ENCODE assay signal across 8 mouse cellular contexts in genomic region chr6:134897443-134898094, GRCm38 (mm10). TPM values are rescaled to one million over a fixed set of nuclear protein-coding genes. Genes with fewer than 3 reads are reported as not detected.
DNase-seq lines count a peak whose midpoint lies in the region; ATAC-seq and TF ChIP-seq lines count a peak whose summit lies in the region.

No protein-coding gene starts in this region.

- no peaks in the 10 kb centered on the region for H3K9me3 ChIP-seq in embryonic facial prominence, embryonic 15.5 days (replicated peaks)
- no peaks in the 10 kb centered on the region for H3K9me3 ChIP-seq in kidney, embryonic 14.5 days (ENCODE audit: control insufficient read depth, low read length)
- H3K9me3 ChIP-seq in limb, embryonic 14.5 days (ENCODE audit: control insufficient read depth, low read length) = no peaks in the 10 kb centered on the region
- no peaks in the 10 kb centered on the region for H3K9me3 ChIP-seq in midbrain, embryonic 16.5 days (replicated peaks; ENCODE audit: control insufficient read depth, low read length, poor library complexity, severe bottlenecking)

- TF ChIP-seq POLR2A in bone marrow macrophage, adult 2 months (IDR thresholded peaks at IDR 0.05; ENCODE audit: borderline replicate concordance, low read depth, low read length) = peak; percentile 73; the same call in 1 of the 2 replicates
- 0 out of 2 replicates have a peak, but pooled peaks have one; percentile 64 for TF ChIP-seq POLR2A in limb, embryonic 14.5 days (IDR thresholded peaks at IDR 0.05; ENCODE audit: borderline replicate concordance, extremely low read depth, insufficient read depth, insufficient read length)
- TF ChIP-seq POLR2A in spleen, adult 2 months (IDR thresholded peaks at IDR 0.05; ENCODE audit: low read depth, low read length) = peak; percentile 84

- peak overlapping the region; percentile 71 for H3K4me2 ChIP-seq in embryonic facial prominence, embryonic 15.5 days (replicated peaks)
- H3K4me2 ChIP-seq in kidney, embryonic 14.5 days (replicated peaks; ENCODE audit: low read depth, low read length) = peak overlapping the region; percentile 70
- peak overlapping the region; percentile 49 for H3K4me2 ChIP-seq in limb, embryonic 14.5 days (replicated peaks; ENCODE audit: low read depth, low read length, severe bottlenecking)
- peak overlapping the region; percentile 82 for H3K4me2 ChIP-seq in midbrain, embryonic 16.5 days (ENCODE audit: low read length)

- TF ChIP-seq CTCF in bone marrow macrophage, adult 2 months (IDR thresholded peaks at IDR 0.05; ENCODE audit: low read depth, low read length) = no peak
- TF ChIP-seq CTCF in spleen, adult 2 months (IDR thresholded peaks at IDR 0.05; ENCODE audit: extremely low read depth, insufficient read depth, insufficient read length, insufficient replicate concordance) = no peak

- H3K27me3 ChIP-seq in embryonic facial prominence, embryonic 15.5 days = no peaks in the 10 kb centered on the region
- no peaks in the 10 kb centered on the region for H3K27me3 ChIP-seq in kidney, embryonic 14.5 days (ENCODE audit: control insufficient read depth, insufficient read depth, low read length)
- no peaks in the 10 kb centered on the region for H3K27me3 ChIP-seq in limb, embryonic 14.5 days (ENCODE audit: control insufficient read depth, insufficient read depth, low read length)
- no peaks in the 10 kb centered on the region for H3K27me3 ChIP-seq in midbrain, embryonic 16.5 days (ENCODE audit: control insufficient read depth, insufficient read depth, low read depth, low read length)
- no peaks in the 10 kb centered on the region for H3K27me3 ChIP-seq in spleen, adult 2 months (ENCODE audit: control insufficient read depth, insufficient read depth, low read length)

- H3K9ac ChIP-seq in embryonic facial prominence, embryonic 15.5 days = peak overlapping the region; percentile 85
- H3K9ac ChIP-seq in kidney, embryonic 14.5 days (ENCODE audit: low read depth, low read length) = peak overlapping the region; percentile 86
- H3K9ac ChIP-seq in limb, embryonic 14.5 days (ENCODE audit: low read depth, low read length, severe bottlenecking) = peak overlapping the region; percentile 78
- H3K9ac ChIP-seq in midbrain, embryonic 16.5 days (ENCODE audit: low read depth, low read length) = peak overlapping the region; percentile 91

- peak overlapping the region; percentile 99 for H3K27ac ChIP-seq in bone marrow macrophage, adult 2 months (ENCODE audit: insufficient read depth, low read depth, low read length)
- peak overlapping the region; percentile 100 for H3K27ac ChIP-seq in embryonic facial prominence, embryonic 15.5 days (replicated peaks)
- H3K27ac ChIP-seq in kidney, embryonic 14.5 days (ENCODE audit: low read depth, low read length) = peak overlapping the region; percentile 100
- peak overlapping the region; percentile 98 for H3K27ac ChIP-seq in limb, embryonic 14.5 days (replicated peaks; ENCODE audit: low read depth, low read length)
- peak overlapping the region; percentile 100 for H3K27ac ChIP-seq in midbrain, embryonic 16.5 days (ENCODE audit: low read length)
- peak overlapping the region; percentile 99 for H3K27ac ChIP-seq in spleen, adult 2 months (ENCODE audit: insufficient read depth, low read length)

- no peaks in the 10 kb centered on the region for H3K36me3 ChIP-seq in embryonic facial prominence, embryonic 15.5 days
- H3K36me3 ChIP-seq in kidney, embryonic 14.5 days (ENCODE audit: control insufficient read depth, insufficient read depth, low read length) = no peaks in the 10 kb centered on the region
- H3K36me3 ChIP-seq in limb, embryonic 14.5 days (ENCODE audit: control insufficient read depth, insufficient read depth, low read length) = no peaks in the 10 kb centered on the region
- no peaks in the 10 kb centered on the region for H3K36me3 ChIP-seq in midbrain, embryonic 16.5 days (ENCODE audit: control insufficient read depth, insufficient read depth, low read length)
- no peaks in the 10 kb centered on the region for H3K36me3 ChIP-seq in spleen, adult 2 months (ENCODE audit: control insufficient read depth, insufficient read depth, low read length)

- peak; percentile 99 for DNase-seq in B cell, adult 2 months
- DNase-seq in heart, adult 9 months (ENCODE audit: low spot score in 2 of 2) = peak; percentile 96 to 98
- DNase-seq in limb, embryonic 14.5 days (ENCODE audit: low spot score) = peak; percentile 93
- peak; percentile 91 to 96 for DNase-seq in spleen, adult 2 months (ENCODE audit: low read depth in 1 of 2, low spot score in 2 of 2)

- WGBS in embryonic facial prominence, embryonic 15.5 days = under 1% methylated on average over 38 of the region's 38 CpGs
- 1% methylated on average over 38 of the region's 38 CpGs for WGBS in kidney, embryonic 14.5 days
- WGBS in limb, embryonic 14.5 days = under 1% methylated on average over 37 of the region's 38 CpGs
- WGBS in midbrain, embryonic 16.5 days = under 1% methylated on average over 38 of the region's 38 CpGs
- under 1% methylated on average over 38 of the region's 38 CpGs for WGBS in spleen, adult 2 months

- ATAC-seq in embryonic facial prominence, embryonic 15.5 days (ENCODE audit: insufficient number of reproducible peaks, low FRiP score, low TSS enrichment, low read depth) = peak; percentile 94
- ATAC-seq in kidney, embryonic 14.5 days (ENCODE audit: low FRiP score, low TSS enrichment) = peak; percentile 95
- peak; percentile 91 for ATAC-seq in limb, embryonic 14.5 days (ENCODE audit: low FRiP score, low read depth)
- ATAC-seq in midbrain, embryonic 16.5 days = peak; percentile 95

- H3K4me1 ChIP-seq in bone marrow macrophage, adult 2 months (ENCODE audit: control insufficient read depth, insufficient read depth, low read length) = peaks cover 10% of the 10 kb centered on the region
- H3K4me1 ChIP-seq in embryonic facial prominence, embryonic 15.5 days = peaks cover 8% of the 10 kb centered on the region
- H3K4me1 ChIP-seq in kidney, embryonic 14.5 days (ENCODE audit: control insufficient read depth, insufficient read depth, low read length) = peaks cover 6% of the 10 kb centered on the region; the same call in 1 of the 2 replicates
- H3K4me1 ChIP-seq in limb, embryonic 14.5 days (ENCODE audit: control insufficient read depth, insufficient read depth, low read length) = peaks cover 6% of the 10 kb centered on the region
- peaks cover 8% of the 10 kb centered on the region for H3K4me1 ChIP-seq in midbrain, embryonic 16.5 days (ENCODE audit: control insufficient read depth, insufficient read depth, low read length)
- H3K4me1 ChIP-seq in spleen, adult 2 months (ENCODE audit: control insufficient read depth, insufficient read depth, insufficient read length) = peaks cover 5% of the 10 kb centered on the region; the same call in 1 of the 2 replicates

- peak overlapping the region; percentile 77 for H3K4me3 ChIP-seq in bone marrow macrophage, adult 2 months (ENCODE audit: insufficient read depth, low read length)
- peak overlapping the region; percentile 69 for H3K4me3 ChIP-seq in embryonic facial prominence, embryonic 15.5 days (replicated peaks)
- peak overlapping the region; percentile 55 for H3K4me3 ChIP-seq in kidney, embryonic 14.5 days (ENCODE audit: low read length)
- H3K4me3 ChIP-seq in limb, embryonic 14.5 days (replicated peaks; ENCODE audit: low read length) = peak overlapping the region; percentile 57
- H3K4me3 ChIP-seq in midbrain, embryonic 16.5 days (ENCODE audit: low read depth, low read length) = peak overlapping the region; percentile 62
- H3K4me3 ChIP-seq in spleen, adult 2 months (ENCODE audit: extremely low read depth, insufficient read depth, insufficient read length) = peak overlapping the region; percentile 85

RNA-seq across cellular contexts. Expression of gene Gpr19, which starts 0.8 kb away (rescaled TPM):
- polyA plus RNA-seq in bone marrow macrophage, adult 2 months (2012; ENCODE audit: insufficient read depth, insufficient read length, missing spikeins) = 6.6 and 7.3 TPM in 2 replicates
- polyA plus RNA-seq in embryonic facial prominence, embryonic 15.5 days (2015; fragmentation: Nextera tagmentation; extraction: Ambion mirVana) = 6.8 and 7.4 TPM in 2 replicates
- 12.1 and 13.1 TPM in 2 replicates for polyA plus RNA-seq in kidney, embryonic 14.5 days (2014; fragmentation: Nextera tagmentation; extraction: Ambion mirVana)
- 8.9 and 11.5 TPM in 2 replicates for polyA plus RNA-seq in limb, embryonic 14.5 days (2012; rRNA removed)
- polyA plus RNA-seq in limb, embryonic 14.5 days (2014; fragmentation: Nextera tagmentation; extraction: Ambion mirVana) = 7.5 and 7.9 TPM in 2 replicates
- polyA plus RNA-seq in midbrain, embryonic 16.5 days (2015; fragmentation: Nextera tagmentation; extraction: Ambion mirVana) = 44.7 and 46.8 TPM in 2 replicates
- 6.4 and 7.0 TPM in 2 replicates for polyA plus RNA-seq in spleen, adult 2 months (2012; rRNA removed)

RNA-seq across cellular contexts. Expression of gene Cdkn1b, which starts 22.6 kb away (rescaled TPM):
- polyA plus RNA-seq in bone marrow macrophage, adult 2 months (2012; ENCODE audit: insufficient read depth, insufficient read length, missing spikeins) = 84.8 and 88.6 TPM in 2 replicates
- 17.0 and 18.8 TPM in 2 replicates for polyA plus RNA-seq in embryonic facial prominence, embryonic 15.5 days (2015; fragmentation: Nextera tagmentation; extraction: Ambion mirVana)
- 14.5 and 15.3 TPM in 2 replicates for polyA plus RNA-seq in kidney, embryonic 14.5 days (2014; fragmentation: Nextera tagmentation; extraction: Ambion mirVana)
- 29.8 and 30.3 TPM in 2 replicates for polyA plus RNA-seq in limb, embryonic 14.5 days (2012; rRNA removed)
- polyA plus RNA-seq in limb, embryonic 14.5 days (2014; fragmentation: Nextera tagmentation; extraction: Ambion mirVana) = 18.3 and 18.8 TPM in 2 replicates
- 20.7 and 22.6 TPM in 2 replicates for polyA plus RNA-seq in midbrain, embryonic 16.5 days (2015; fragmentation: Nextera tagmentation; extraction: Ambion mirVana)
- 30.3 and 35.3 TPM in 2 replicates for polyA plus RNA-seq in spleen, adult 2 months (2012; rRNA removed)

Comparison
In these comparisons a context has a peak if more than half of its experiments do, and no peak if none do; other contexts are left out.
1. Peak in every context shown above with its lines: DNase-seq, ATAC-seq, H3K4me3 ChIP-seq and H3K27ac ChIP-seq.